Mouse (Mus musculus) cortical plate, adult 2 months (tissue): Measurements from ENCODE around the gene Mtmr14.

Experiments
- CTCF ChIP-seq: fragments of 200-500 bp; IDR thresholded peaks from 2 replicates; pipeline ENCODE4 v1.5.1; 2011; ENCODE audit warnings: mild to moderate bottlenecking, control low read depth, low read length; ENCODE audit not compliant: insufficient read depth; ENCODE audit errors: extremely low read depth
- POLR2A ChIP-seq: fragments of 200-500 bp; IDR thresholded peaks from 2 replicates; pipeline ENCODE4 v1.6.1; 2011; ENCODE audit warnings: mild to moderate bottlenecking, low read length, control low read depth; ENCODE audit not compliant: insufficient read depth; ENCODE audit errors: extremely low read depth

DNA sequence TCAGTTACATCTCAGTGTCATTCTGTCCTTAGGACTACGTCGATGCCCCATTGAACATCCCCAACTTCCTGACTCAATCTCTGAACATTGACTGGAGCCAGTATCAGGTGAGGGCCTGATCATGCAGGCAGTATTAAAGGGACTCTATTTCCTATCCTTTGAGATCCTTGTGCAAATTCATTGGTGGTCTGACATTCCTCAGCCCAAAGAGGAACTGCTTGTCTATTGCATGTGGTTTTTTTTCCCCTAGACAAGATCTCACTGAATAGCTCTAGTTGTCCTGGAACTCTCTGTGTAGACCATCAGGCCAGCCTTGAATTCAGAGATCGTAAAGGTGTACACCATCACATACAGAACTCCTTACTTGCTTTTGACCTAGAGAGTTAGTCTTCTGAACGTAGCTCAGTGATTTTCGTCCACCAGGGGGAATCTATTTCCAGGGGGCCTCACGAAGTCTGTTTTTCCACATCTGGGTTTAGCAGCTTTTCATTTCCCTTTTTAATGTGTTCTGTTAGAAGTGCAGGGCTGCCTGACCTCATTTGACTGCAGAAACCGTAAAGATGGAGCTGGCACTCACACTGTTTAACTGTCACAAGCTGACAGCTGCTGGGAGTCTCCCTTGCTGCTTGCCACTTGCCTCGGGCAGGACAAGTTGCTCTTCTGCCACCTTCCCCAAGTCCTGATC, 23.7 kb downstream of the Mtmr14 start:
- no peak for TF ChIP-seq CTCF
- no peak for TF ChIP-seq POLR2A
